Mouse (Mus musculus): ENCODE measurements around the gene Cage1. TPM values are rescaled to one million over a fixed set of nuclear protein-coding genes. Genes with fewer than 3 reads are reported as not detected.

Cage1 gene
- polyA plus RNA-seq (2017; shearing (Covaris generic)), result 0.33 TPM

DNA sequence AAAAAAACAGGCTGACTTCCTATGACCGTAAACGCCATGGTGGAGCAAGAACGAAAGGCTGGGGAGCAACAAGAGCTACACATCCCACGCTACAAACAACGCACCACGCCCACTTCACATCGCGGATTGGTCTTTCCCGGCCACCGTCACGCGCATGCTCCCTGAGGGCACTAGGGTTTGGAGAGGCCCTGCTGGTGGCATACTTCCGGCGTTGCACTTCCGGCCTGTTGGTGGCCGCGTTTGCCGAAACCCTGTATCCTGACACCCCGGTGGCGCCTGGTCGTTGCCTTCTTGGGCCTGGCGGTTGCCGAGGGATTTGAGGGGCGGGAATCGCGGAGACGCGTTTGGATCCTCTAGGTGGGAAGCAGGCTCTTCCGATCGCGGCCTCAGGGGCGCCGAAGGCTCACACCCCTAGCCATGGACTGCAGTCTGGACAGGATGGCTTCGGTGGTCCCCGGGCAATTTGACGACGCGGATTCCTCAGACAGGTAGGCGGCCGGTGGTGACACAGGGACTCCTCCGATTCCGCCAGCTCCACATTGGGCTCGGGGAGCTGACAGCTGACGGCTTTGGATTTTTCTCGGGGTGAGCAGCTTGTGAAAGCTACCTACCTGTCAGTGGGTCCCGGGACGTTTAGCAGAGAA, at the start of gene Cage1:
TSS of gene Cage1 (minus strand) at position 26 of the 644 bp plus-strand sequence.

DNA sequence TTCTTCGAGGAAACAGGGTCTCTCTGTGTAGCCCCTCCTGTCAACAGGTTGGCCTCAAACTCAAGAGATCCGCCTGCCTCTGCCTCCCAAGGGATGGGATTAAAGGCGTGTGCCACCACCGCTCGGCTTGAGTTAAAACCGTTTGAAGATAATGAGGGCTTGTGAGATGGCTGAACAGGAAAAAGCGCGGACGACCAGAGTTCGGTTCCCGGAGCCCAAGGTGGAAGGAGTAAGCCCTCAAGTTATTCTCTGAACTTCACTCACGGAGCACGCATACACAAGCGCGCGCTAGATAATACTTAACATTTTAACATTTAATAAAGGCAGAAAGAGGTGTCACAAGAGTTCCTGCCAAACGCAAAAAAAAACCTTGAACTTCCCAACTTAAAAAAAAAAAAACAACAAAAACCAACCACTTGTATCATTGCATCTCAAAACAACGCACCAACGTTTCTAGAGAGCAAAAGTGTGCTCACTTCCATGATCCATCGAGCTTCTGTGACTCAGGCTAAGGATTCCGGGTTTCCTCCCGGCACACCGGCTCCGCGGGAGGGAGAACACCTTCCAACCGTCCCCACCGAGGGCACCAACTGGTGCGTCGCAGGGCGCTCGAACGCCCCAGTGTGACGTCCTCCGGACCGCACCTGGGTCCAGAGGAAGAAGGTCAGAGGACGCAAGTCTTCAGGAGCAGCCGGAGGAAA, 376 bp downstream of the Cage1 start, which contains the start of gene Riok1:
TSS of gene Riok1 (plus strand) at position 653 of the 701 bp plus-strand sequence.

DNA sequence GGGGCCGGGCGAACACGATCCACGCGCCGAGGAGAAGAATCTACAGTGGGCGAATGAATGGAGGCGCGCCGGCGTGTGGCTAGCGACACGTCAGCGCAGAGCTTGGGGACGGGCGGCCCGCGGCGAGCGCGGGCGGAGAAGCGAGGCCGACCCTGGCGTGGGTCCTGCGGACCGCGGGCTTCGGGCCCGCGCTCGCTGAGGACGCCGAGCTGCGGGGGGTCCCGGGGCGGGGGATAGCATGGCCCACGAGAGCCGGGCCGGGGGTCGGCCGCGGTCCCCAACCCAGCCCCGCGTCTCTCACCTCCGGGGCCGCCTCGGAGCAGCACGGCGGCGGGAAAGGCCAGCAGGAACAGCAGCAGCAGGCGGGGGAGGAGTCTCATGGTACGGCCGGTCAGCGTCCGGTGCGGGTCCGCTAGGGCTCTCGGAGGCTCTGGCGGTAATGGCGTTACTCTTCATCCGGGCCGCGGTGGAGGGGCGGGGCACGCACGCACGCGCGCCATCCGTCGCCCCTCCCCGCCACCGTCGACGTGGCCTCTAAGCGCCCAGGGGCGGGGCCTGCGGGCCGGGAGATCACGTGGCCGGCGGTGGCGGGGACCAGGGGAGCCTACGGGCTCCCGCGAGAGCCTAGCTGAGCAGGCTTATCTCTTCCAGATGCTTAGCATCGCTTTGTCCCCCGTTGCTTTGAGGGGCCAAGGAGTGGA, 43.0 kb downstream of the Cage1 start, which contains the start of gene Ssr1:
TSS of gene Ssr1 (minus strand) at position 514 of the 701 bp plus-strand sequence.

Other genes starting within 250 kb of the Cage1 start
- gene Ssr1, start 42.9 kb downstream of the Cage1 start, polyA plus RNA-seq (2017; shearing (Covaris generic)), result 46.7 TPM
- gene Riok1, start 74 bp downstream of the Cage1 start, polyA plus RNA-seq (2017; shearing (Covaris generic)), result 137 TPM
- 0.05 TPM for gene Dsp, start 114.2 kb upstream of the Cage1 start, polyA plus RNA-seq (2017; shearing (Covaris generic))
- 71.5 TPM for gene Snrnp48, start 167.9 kb upstream of the Cage1 start, polyA plus RNA-seq (2017; shearing (Covaris generic))